Comparison of ENCODE assay signal across 14 mouse cellular contexts in genomic region chr1:163607701-163608100, GRCm38 (mm10).
DNase-seq lines count a peak whose midpoint lies in the region; ATAC-seq and TF ChIP-seq lines count a peak whose summit lies in the region.
"Had no signal": no experiment of that assay in that cellular context is flagged by ENCODE, and none has a peak within 500 bp of the region (broad histone marks: within the 10 kb centered on the region; RNA-seq: fewer than 3 reads in every experiment).

No protein-coding gene starts in this region.

- no peak overlapping the region for H3K9ac ChIP-seq in limb, embryonic 14.5 days (ENCODE audit: low read depth, low read length, severe bottlenecking)
- no peak overlapping the region for H3K9ac ChIP-seq in liver, embryonic 11.5 days (ENCODE audit: low read depth, low read length)
- H3K9ac ChIP-seq: hindbrain, embryonic 13.5 days; kidney, embryonic 15.5 days; liver, embryonic 13.5 days had no signal

- DNase-seq in adrenal gland, postnatal 14 days: peak; percentile 21
- DNase-seq in adrenal gland, adult 18-20 months (ENCODE audit: low spot score in 2 of 2): no peak
- DNase-seq in lung, adult 18-20 months: peak; percentile 8 to 17
- DNase-seq in lung, postnatal 14 days: no peak
- DNase-seq in gastrocnemius, postnatal 14 days: peak; percentile 75
- DNase-seq in limb, embryonic 14.5 days (ENCODE audit: low spot score): peak; percentile 66
- DNase-seq in layer of hippocampus, adult 2 months (ENCODE audit: low spot score in 2 of 2): no peak
- DNase-seq in liver, embryonic 11.5 days (ENCODE audit: low spot score): no peak
- DNase-seq: cerebellum, postnatal 36 days; liver, embryonic 13.5 days had no signal

- intact Hi-C loops in gastrocnemius, postnatal 14 days (cut with DNase I; ENCODE audit: low total_unique reads): no loop called here

- no peak overlapping the region for H3K27ac ChIP-seq in limb, embryonic 14.5 days (replicated peaks; ENCODE audit: low read depth, low read length)
- H3K27ac ChIP-seq in layer of hippocampus, adult 2 months: no peak overlapping the region
- no peak overlapping the region for H3K27ac ChIP-seq in liver, embryonic 11.5 days (ENCODE audit: low read depth, low read length)
- H3K27ac ChIP-seq: hindbrain, embryonic 13.5 days; kidney, embryonic 15.5 days; liver, embryonic 13.5 days had no signal

- H3K4me2 ChIP-seq in limb, embryonic 14.5 days (replicated peaks; ENCODE audit: low read depth, low read length, severe bottlenecking): no peak overlapping the region
- H3K4me2 ChIP-seq in liver, embryonic 11.5 days: no peak overlapping the region
- H3K4me2 ChIP-seq: hindbrain, embryonic 13.5 days; kidney, embryonic 15.5 days; liver, embryonic 13.5 days had no signal

- no peak for TF ChIP-seq CTCF in layer of hippocampus, adult 2 months (conservative IDR thresholded peaks at IDR 0.05)

- H3K9me3 ChIP-seq in limb, embryonic 14.5 days (ENCODE audit: control insufficient read depth, low read length): no peaks in the 10 kb centered on the region
- H3K9me3 ChIP-seq in liver, embryonic 11.5 days (ENCODE audit: control insufficient read depth, low read length): no peaks in the 10 kb centered on the region
- H3K9me3 ChIP-seq: hindbrain, embryonic 13.5 days; kidney, embryonic 15.5 days; liver, embryonic 13.5 days had no signal

- H3K36me3 ChIP-seq in limb, embryonic 14.5 days (ENCODE audit: control insufficient read depth, insufficient read depth, low read length): no peaks in the 10 kb centered on the region
- no peaks in the 10 kb centered on the region for H3K36me3 ChIP-seq in liver, embryonic 11.5 days (ENCODE audit: control insufficient read depth, insufficient read depth, low read length)
- H3K36me3 ChIP-seq: hindbrain, embryonic 13.5 days; kidney, embryonic 15.5 days; liver, embryonic 13.5 days had no signal

- WGBS in limb, embryonic 14.5 days: 62% methylated on average over 5 of the region's 5 CpGs
- 82% methylated on average over 5 of the region's 5 CpGs for WGBS in liver, embryonic 11.5 days

- no peaks in the 10 kb centered on the region for H3K4me1 ChIP-seq in limb, embryonic 14.5 days (ENCODE audit: control insufficient read depth, insufficient read depth, low read length)
- no peaks in the 10 kb centered on the region for H3K4me1 ChIP-seq in liver, embryonic 11.5 days (replicated peaks; ENCODE audit: control insufficient read depth, insufficient read depth, low read length)
- H3K4me1 ChIP-seq: hindbrain, embryonic 13.5 days; kidney, embryonic 15.5 days; liver, embryonic 13.5 days had no signal

- TF ChIP-seq POLR2A in limb, embryonic 14.5 days (IDR thresholded peaks at IDR 0.05; ENCODE audit: borderline replicate concordance, extremely low read depth, insufficient read depth, insufficient read length): no peak

- ATAC-seq in limb, embryonic 14.5 days (ENCODE audit: low FRiP score, low read depth): peak; percentile 62
- no peak for ATAC-seq in liver, embryonic 11.5 days (replicated peaks; ENCODE audit: low FRiP score)

- no peaks in the 10 kb centered on the region for H3K27me3 ChIP-seq in limb, embryonic 14.5 days (ENCODE audit: control insufficient read depth, insufficient read depth, low read length)
- H3K27me3 ChIP-seq in liver, embryonic 11.5 days (replicated peaks; ENCODE audit: control insufficient read depth, insufficient read depth, low read length): no peaks in the 10 kb centered on the region
- H3K27me3 ChIP-seq: hindbrain, embryonic 13.5 days; kidney, embryonic 15.5 days; liver, embryonic 13.5 days had no signal

- H3K4me3 ChIP-seq in limb, embryonic 14.5 days (replicated peaks; ENCODE audit: low read length): no peak overlapping the region
- H3K4me3 ChIP-seq in layer of hippocampus, adult 2 months: no peak overlapping the region
- no peak overlapping the region for H3K4me3 ChIP-seq in liver, embryonic 11.5 days (ENCODE audit: low read depth, low read length)
- H3K4me3 ChIP-seq: erythroblast, embryonic 14.5 days; hindbrain, embryonic 13.5 days; kidney, embryonic 15.5 days; liver, embryonic 13.5 days; myocyte had no signal

Comparison
In these comparisons a context has a peak if more than half of its experiments do, and no peak if none do; other contexts are left out.
1. DNase-seq: peak in adrenal gland, postnatal 14 days (single experiment), lung, adult 18-20 months (2 of 2), gastrocnemius, postnatal 14 days (single experiment) and limb, embryonic 14.5 days (single experiment); none in adrenal gland, adult 18-20 months (0 of 2), lung, postnatal 14 days (single experiment), layer of hippocampus, adult 2 months (0 of 2) and liver, embryonic 11.5 days (single experiment).